Mouse (Mus musculus) ZHBTc4 (cell line): ENCODE measurements around the gene Grin2d.

Experiments
- DNase-seq: peaks from one replicate; pipeline ENCODE4 v3.0.0-alpha.2; 2011; ENCODE audit warnings: low read depth, low spot score

Gene Grin2d

GRCm38 (mm10) chr7:45897258-45897757 lies 19.1 kb upstream of the Grin2d start:
- peak; percentile 90 for DNase-seq

- peak; percentile 99 for DNase-seq
These were observed 18.5 kb upstream of the Grin2d start, which contains the start of the genes Syngr4 and Tmem143 for GRCm38 (mm10) chr7:45896517-45897257. Syngr4 (minus strand) TSS chr7:45896714. Tmem143 (plus strand) TSS chr7:45896941.

GRCm38 (mm10) chr7:45895931-45896516 lies 17.8 kb upstream of the Grin2d start:
- no peak for DNase-seq

- DNase-seq = no peak
These were observed 14.5 kb upstream of the Grin2d start for GRCm38 (mm10) chr7:45892651-45893050.

GRCm38 (mm10) chr7:45887246-45887645 lies 9.1 kb upstream of the Grin2d start:
- no peak for DNase-seq

GRCm38 (mm10) chr7:45881011-45881410 lies 2.8 kb upstream of the Grin2d start:
- DNase-seq = peak; percentile 51

GRCm38 (mm10) chr7:45880531-45880930 lies 2.4 kb upstream of the Grin2d start:
- DNase-seq = peak; percentile 58

GRCm38 (mm10) chr7:45876895-45877294 lies 1.3 kb downstream of the Grin2d start:
- DNase-seq = no peak

GRCm38 (mm10) chr7:45873061-45873947 lies 4.9 kb downstream of the Grin2d start:
- DNase-seq = peak; percentile 61

- peak; percentile 94 for DNase-seq
These were observed 5.6 kb downstream of the Grin2d start, which contains the start of gene Kdelr1 for GRCm38 (mm10) chr7:45872624-45873023. Kdelr1 (plus strand) TSS chr7:45872772.

GRCm38 (mm10) chr7:45870282-45871058 lies 7.7 kb downstream of the Grin2d start:
- DNase-seq = no peak

- DNase-seq = no peak
These were observed 8.4 kb downstream of the Grin2d start for GRCm38 (mm10) chr7:45869787-45870186.

GRCm38 (mm10) chr7:45869107-45869670 lies 9.0 kb downstream of the Grin2d start:
- no peak for DNase-seq

- DNase-seq = no peak
These were observed 10.3 kb downstream of the Grin2d start for GRCm38 (mm10) chr7:45867871-45868270.

GRCm38 (mm10) chr7:45865925-45866910 lies 12.0 kb downstream of the Grin2d start:
- peak; percentile 99 for DNase-seq

GRCm38 (mm10) chr7:45864435-45864834 lies 13.7 kb downstream of the Grin2d start:
- no peak for DNase-seq

GRCm38 (mm10) chr7:45862804-45863203 lies 15.4 kb downstream of the Grin2d start:
- DNase-seq = no peak

- DNase-seq = no peak
These were observed 19.2 kb downstream of the Grin2d start for GRCm38 (mm10) chr7:45859008-45859407.
